Mouse (Mus musculus): ENCODE data around the gene Anxa7. TPM values are rescaled to one million over a fixed set of nuclear protein-coding genes. Genes with fewer than 3 reads are reported as not detected.

Anxa7 gene
- polyA plus RNA-seq (2017; shearing (Covaris generic)), result 10 to 100 TPM; 51.3 to 57.5 TPM

GRCm38 (mm10) chr14:20479291-20480194 lies at the start of gene Anxa7:
Gene Anxa7, minus strand, starts transcription at chr14:20480133.
- peak; percentile 78 for ATAC-seq

- ATAC-seq, result no peak
Observed at GRCm38 (mm10) chr14:20529643-20530042, 49.7 kb upstream of the Anxa7 start.

GRCm38 (mm10) chr14:20520179-20520578 lies 40.2 kb upstream of the Anxa7 start:
- ATAC-seq, result no peak

- no peak for ATAC-seq
Observed at GRCm38 (mm10) chr14:20508424-20508823, 28.5 kb upstream of the Anxa7 start.

- ATAC-seq, result peak; percentile 96
Observed at GRCm38 (mm10) chr14:20502966-20503365, 23.0 kb upstream of the Anxa7 start.

- no peak for ATAC-seq
Observed at GRCm38 (mm10) chr14:20499982-20500381, 20.0 kb upstream of the Anxa7 start.

- no peak for ATAC-seq
Observed at GRCm38 (mm10) chr14:20496603-20497002, 16.7 kb upstream of the Anxa7 start, which contains the start of gene Mss51. Gene Mss51, minus strand, starts transcription at chr14:20496901.

- no peak for ATAC-seq
Observed at GRCm38 (mm10) chr14:20486031-20486430, 6.1 kb upstream of the Anxa7 start.

- ATAC-seq, result no peak
Observed at GRCm38 (mm10) chr14:20482051-20482751, 2.3 kb upstream of the Anxa7 start.

- no peak for ATAC-seq
Observed at GRCm38 (mm10) chr14:20481211-20481610, 1.3 kb upstream of the Anxa7 start.

GRCm38 (mm10) chr14:20480195-20480579 lies 254 bp upstream of the Anxa7 start:
- ATAC-seq, result peak; percentile 10

- no peak for ATAC-seq
Observed at GRCm38 (mm10) chr14:20478801-20479200, 1.1 kb downstream of the Anxa7 start.

GRCm38 (mm10) chr14:20478385-20478784 lies 1.5 kb downstream of the Anxa7 start:
- ATAC-seq, result no peak

- no peak for ATAC-seq
Observed at GRCm38 (mm10) chr14:20477261-20478025, 2.5 kb downstream of the Anxa7 start.

GRCm38 (mm10) chr14:20460216-20460615 lies 19.7 kb downstream of the Anxa7 start:
- ATAC-seq, result no peak

GRCm38 (mm10) chr14:20458378-20458777 lies 21.6 kb downstream of the Anxa7 start:
- ATAC-seq, result no peak

GRCm38 (mm10) chr14:20452929-20453328 lies 27.0 kb downstream of the Anxa7 start:
- no peak for ATAC-seq

- peak; percentile 36 for ATAC-seq
Observed at GRCm38 (mm10) chr14:20451765-20452331, 28.1 kb downstream of the Anxa7 start, which contains the start of gene Cfap70. Gene Cfap70, minus strand, starts transcription at chr14:20452226.

GRCm38 (mm10) chr14:20451302-20451701 lies 28.6 kb downstream of the Anxa7 start:
- ATAC-seq, result no peak

- no peak for ATAC-seq
Observed at GRCm38 (mm10) chr14:20447209-20447608, 32.7 kb downstream of the Anxa7 start.

- no peak for ATAC-seq
Observed at GRCm38 (mm10) chr14:20442252-20442651, 37.7 kb downstream of the Anxa7 start.

GRCm38 (mm10) chr14:20436976-20437375 lies 43.0 kb downstream of the Anxa7 start:
- no peak for ATAC-seq

Measured in activated CD4-positive, CD25-positive, alpha-beta regulatory T cell, adult 4 months (primary cell).